In the genomic region with DNA sequence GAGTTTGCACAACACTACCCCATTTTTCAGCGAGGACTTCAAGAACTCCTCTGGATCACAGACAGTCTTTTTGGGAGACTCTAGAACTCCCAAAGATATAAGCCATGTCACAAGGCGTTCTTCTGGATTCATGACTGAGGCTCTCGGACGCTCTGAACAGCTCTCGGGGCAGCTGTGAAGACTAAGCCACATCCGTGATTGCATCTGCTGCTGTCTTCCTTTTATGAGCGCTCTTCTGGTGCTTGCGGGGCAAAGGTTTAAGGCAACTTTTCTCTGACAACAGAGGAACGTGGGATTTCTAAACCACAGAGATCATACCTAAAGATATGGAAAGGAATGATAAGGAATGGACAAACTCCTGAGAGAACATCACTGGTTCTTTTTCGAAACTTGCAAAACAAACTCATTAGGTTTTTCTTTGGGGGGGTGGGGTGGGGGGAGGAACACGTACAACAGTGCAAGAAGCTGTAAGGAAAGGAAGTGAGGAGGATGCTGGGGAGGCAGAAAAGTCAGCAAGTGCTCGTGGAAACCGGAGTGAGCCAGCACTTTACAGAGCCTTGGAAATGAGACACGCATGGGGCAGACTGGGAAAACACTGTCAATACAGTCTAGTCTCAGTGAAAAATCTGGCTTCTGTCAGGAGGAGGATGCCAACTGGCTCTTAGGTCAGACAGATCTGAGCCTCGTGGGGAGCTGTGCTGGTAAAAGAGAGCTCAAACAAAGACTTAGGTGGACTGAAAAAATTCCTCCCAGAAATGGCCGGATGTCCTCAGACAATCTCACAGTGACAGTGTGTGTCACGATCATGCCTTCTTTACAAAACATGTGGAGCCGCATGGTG, we compare ENCODE assay signal across 8 mouse cellular contexts. TPM values are rescaled to one million over a fixed set of nuclear protein-coding genes. Genes with fewer than 3 reads are reported as not detected.
DNase-seq lines count a peak whose midpoint lies in the region; ATAC-seq and TF ChIP-seq lines count a peak whose summit lies in the region.

A gene (minus strand): TSS at position 359 of the 841 bp plus-strand sequence.

- H3K4me1 ChIP-seq in megakaryocyte, embryonic 14.5 days: peaks cover 13% of the 10 kb centered on the region
- H3K4me1 ChIP-seq in midbrain, embryonic 16.5 days (ENCODE audit: control insufficient read depth, insufficient read depth, low read length): no peaks in the 10 kb centered on the region

- peaks cover 8% of the 10 kb centered on the region for H3K27me3 ChIP-seq in megakaryocyte, embryonic 14.5 days (replicated peaks)
- no peaks in the 10 kb centered on the region for H3K27me3 ChIP-seq in midbrain, embryonic 16.5 days (ENCODE audit: control insufficient read depth, insufficient read depth, low read depth, low read length)

- DNase-seq in left cerebral cortex, adult 18-20 months (ENCODE audit: low spot score in 2 of 2): no peak
- DNase-seq in left cerebral cortex, postnatal 14 days (ENCODE audit: low spot score in 2 of 2): no peak
- DNase-seq in adrenal gland, adult 2 months: no peak
- peak; percentile 30 for DNase-seq in gastrocnemius, adult 2 months
- peak; percentile 75 for DNase-seq in induced T-regulatory cell, adult 2 months (ENCODE audit: low read depth)
- DNase-seq in spleen, postnatal 4 days (ENCODE audit: low spot score in 2 of 2): no peak

- H3K4me3 ChIP-seq in gastrocnemius, adult 2 months: peak within 1 kb of the TSS; percentile 68
- peak within 1 kb of the TSS; percentile 84 for H3K4me3 ChIP-seq in megakaryocyte, embryonic 14.5 days (replicated peaks)
- no peak within 1 kb of the TSS for H3K4me3 ChIP-seq in midbrain, embryonic 16.5 days (ENCODE audit: low read depth, low read length)

- no peaks in the 10 kb centered on the region for H3K9me3 ChIP-seq in megakaryocyte, embryonic 14.5 days
- no peaks in the 10 kb centered on the region for H3K9me3 ChIP-seq in midbrain, embryonic 16.5 days (replicated peaks; ENCODE audit: control insufficient read depth, low read length, poor library complexity, severe bottlenecking)

- TF ChIP-seq CTCF in gastrocnemius, adult 2 months (IDR thresholded peaks at IDR 0.05): no peak

- no peak within 1 kb of the TSS for H3K4me2 ChIP-seq in midbrain, embryonic 16.5 days (ENCODE audit: low read length)

- no peaks in the 10 kb centered on the region for H3K36me3 ChIP-seq in megakaryocyte, embryonic 14.5 days (replicated peaks; ENCODE audit: low read length)
- H3K36me3 ChIP-seq in midbrain, embryonic 16.5 days (ENCODE audit: control insufficient read depth, insufficient read depth, low read length): no peaks in the 10 kb centered on the region

- H3K27ac ChIP-seq in gastrocnemius, adult 2 months: peak within 1 kb of the TSS; percentile 81
- H3K27ac ChIP-seq in midbrain, embryonic 16.5 days (ENCODE audit: low read length): no peak within 1 kb of the TSS

- 76% methylated on average over 18 of the region's 18 CpGs for WGBS in midbrain, embryonic 16.5 days

- no peak within 1 kb of the TSS for H3K9ac ChIP-seq in midbrain, embryonic 16.5 days (ENCODE audit: low read depth, low read length)

- ATAC-seq in midbrain, embryonic 16.5 days: no peak

- intact Hi-C loops in left cerebral cortex, postnatal 14 days (cut with DNase I): no loop called here
- intact Hi-C loops in gastrocnemius, adult 2 months (cut with DNase I): loop anchor here (5.0 kb wide), 1 partner anchor 54 kb away; a partner anchor contains a TSS

RNA-seq across cellular contexts. Expression of the gene that starts here (rescaled TPM):
- total RNA-seq in left cerebral cortex, adult 18-20 months (2021): 10 to 100 TPM; 14.6 to 16.2 TPM
- 10 to 100 TPM in 1 of 2 experiments, 1 to 10 TPM in 1; 10.0 to 12.9 TPM for total RNA-seq in left cerebral cortex, postnatal 14 days (2021)
- 10 to 100 TPM; 33.3 to 38.2 TPM for total RNA-seq in adrenal gland, adult 2 months (2021)
- 7.1 and 9.4 TPM in 2 replicates for polyA plus RNA-seq in adrenal gland, adult 2 months (2012; rRNA removed)
- total RNA-seq in gastrocnemius, adult 2 months (2021): 10 to 100 TPM; 46.0 to 71.8 TPM
- 0.62 TPM in 1 of 2 replicates, not detected in the other for polyA plus RNA-seq in megakaryocyte, embryonic 14.5 days (2012; ENCODE audit: insufficient read depth, low replicate concordance)
- 4.5 and 5.4 TPM in 2 replicates for polyA plus RNA-seq in midbrain, embryonic 16.5 days (2015; fragmentation: Nextera tagmentation; extraction: Ambion mirVana)

Comparison
In these comparisons a context has a peak if more than half of its experiments do, and no peak if none do; other contexts are left out.
1. DNase-seq: peak in gastrocnemius, adult 2 months (single experiment) and induced T-regulatory cell, adult 2 months (single experiment); none in left cerebral cortex, adult 18-20 months (0 of 2), left cerebral cortex, postnatal 14 days (0 of 2), adrenal gland, adult 2 months (single experiment) and spleen, postnatal 4 days (0 of 2).